Mouse (Mus musculus): ENCODE measurements around the gene Kmt2c.

- TF ChIP-seq POLR2A (IDR thresholded peaks at IDR 0.05; ENCODE audit: insufficient read depth, low read depth, low read length) (no peak), CTCF (IDR thresholded peaks at IDR 0.05; ENCODE audit: insufficient read depth, low read depth, low read length) (no peak)
These were observed 188.4 kb downstream of the Kmt2c start for GRCm38 (mm10) chr5:25310226-25310625.

Data from olfactory bulb, adult 2 months (tissue).